Mouse (Mus musculus): ENCODE data around the gene Ngdn.

DNA sequence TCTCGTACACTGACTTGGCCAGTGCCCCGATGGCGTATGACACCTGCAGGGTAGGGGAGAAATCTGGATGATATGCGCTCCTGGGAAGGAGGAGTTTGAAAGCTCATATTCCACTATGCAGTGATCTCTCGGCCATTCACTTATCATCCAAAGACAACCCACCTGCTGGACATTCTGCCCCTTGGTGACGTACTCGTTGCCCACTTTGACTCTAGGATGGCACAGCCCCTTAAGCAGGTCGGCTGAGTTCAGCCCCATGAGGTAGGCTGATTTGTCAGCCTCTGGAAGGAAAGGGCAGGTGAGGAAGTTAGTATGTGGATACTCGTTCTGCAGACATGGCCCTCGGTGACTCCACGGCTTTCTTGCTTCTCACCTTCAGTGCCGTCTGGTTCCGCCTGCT is 26.4 kb upstream of the Ngdn start:
- TF ChIP-seq ELF1 (IDR thresholded peaks at IDR 0.05; ENCODE audit: low read depth, low read length) (no peak), BHLHE40 (IDR thresholded peaks at IDR 0.05; ENCODE audit: borderline replicate concordance, low read depth, low read length) (no peak), SMC3 (IDR thresholded peaks at IDR 0.05; ENCODE audit: low read depth, low read length) (no peak), POLR2A (IDR thresholded peaks at IDR 0.05; ENCODE audit: control insufficient read depth in 1 of 2, insufficient read depth in 1 of 2, low read depth in 1 of 2, low read length in 2 of 2, poor library complexity in 1 of 2) (no peak), RAD21 (IDR thresholded peaks at IDR 0.05; ENCODE audit: low read depth, low read length) (no peak), GABPA (IDR thresholded peaks at IDR 0.05; ENCODE audit: low read depth, low read length) (no peak), CHD2 (IDR thresholded peaks at IDR 0.05; ENCODE audit: low read length) (no peak), CTCF (IDR thresholded peaks at IDR 0.05 in 2 of 3, conservative IDR thresholded peaks at IDR 0.05 in 1 of 3; ENCODE audit: control insufficient read depth in 1 of 3, insufficient read depth in 1 of 3, low read depth in 2 of 3, low read length in 3 of 3, poor library complexity in 1 of 3, severe bottlenecking in 1 of 3) (no peak), MAFK (IDR thresholded peaks at IDR 0.05; ENCODE audit: borderline replicate concordance, low read depth, low read length) (no peak), GATA1 (IDR thresholded peaks at IDR 0.05; ENCODE audit: low read depth, low read length) (no peak), HCFC1 (IDR thresholded peaks at IDR 0.05; ENCODE audit: low read depth, low read length) (no peak), ZKSCAN1 (IDR thresholded peaks at IDR 0.05; ENCODE audit: low read depth, low read length) (no peak), POLR2AphosphoS5 (IDR thresholded peaks at IDR 0.05; ENCODE audit: borderline replicate concordance, low read depth, low read length) (no peak)
